Mouse (Mus musculus) frontal cortex, postnatal 10 days (tissue): ENCODE results near the gene Zfp592.

Source experiments
- DNase-seq, 2 experiments: peaks; one replicate each; pipeline ENCODE4 v3.0.0; 2022; ENCODE audit warnings: low spot score in 2 of 2, mixed read lengths in 1 of 2

The Zfp592 gene

GRCm38 (mm10) chr7:81057901-81058711, 64.6 kb downstream of the Zfp592 start:
- DNase-seq, result no peak

GRCm38 (mm10) chr7:81058712-81059154, 65.3 kb downstream of the Zfp592 start:
- no peak for DNase-seq

DNA sequence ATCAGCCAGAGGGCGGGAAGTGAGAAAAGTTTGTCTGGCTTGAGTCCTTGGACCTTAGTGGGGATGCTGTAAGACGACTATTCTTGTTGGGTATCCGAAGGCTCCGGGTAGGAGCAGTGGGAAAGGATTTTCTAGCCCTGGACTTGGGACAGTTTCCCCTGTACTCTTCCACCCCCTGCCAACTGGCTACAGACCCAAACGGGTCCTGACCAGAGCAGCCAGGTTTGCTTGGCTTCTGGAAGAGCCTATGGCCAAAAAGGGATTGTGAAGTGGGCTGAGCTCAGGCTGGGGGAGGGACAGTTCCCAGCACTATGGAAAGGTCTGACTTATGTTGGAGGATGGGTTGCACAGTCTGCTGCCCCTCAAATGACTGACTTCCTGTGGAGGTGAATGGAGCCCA, 65.9 kb downstream of the Zfp592 start:
- no peak for DNase-seq

DNA sequence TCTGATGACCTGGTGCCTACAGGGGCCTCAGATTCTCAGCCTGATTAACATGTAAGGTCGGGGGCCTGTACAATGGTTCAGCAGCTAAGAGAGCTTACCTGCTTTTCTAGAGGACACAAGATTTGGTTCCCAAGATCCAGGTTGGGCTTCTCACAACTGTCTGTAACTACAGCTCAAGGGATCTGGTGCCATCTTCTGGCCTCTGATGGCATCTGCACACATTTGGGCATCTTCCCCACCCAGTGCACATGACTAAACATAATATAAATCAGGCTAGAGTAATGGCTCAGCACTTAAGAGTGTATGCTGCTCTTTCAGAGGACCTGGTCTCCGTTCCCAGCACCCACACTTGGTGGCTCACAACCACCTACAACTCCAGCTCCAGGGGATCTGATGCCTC, 67.4 kb downstream of the Zfp592 start:
- no peak for DNase-seq

DNA sequence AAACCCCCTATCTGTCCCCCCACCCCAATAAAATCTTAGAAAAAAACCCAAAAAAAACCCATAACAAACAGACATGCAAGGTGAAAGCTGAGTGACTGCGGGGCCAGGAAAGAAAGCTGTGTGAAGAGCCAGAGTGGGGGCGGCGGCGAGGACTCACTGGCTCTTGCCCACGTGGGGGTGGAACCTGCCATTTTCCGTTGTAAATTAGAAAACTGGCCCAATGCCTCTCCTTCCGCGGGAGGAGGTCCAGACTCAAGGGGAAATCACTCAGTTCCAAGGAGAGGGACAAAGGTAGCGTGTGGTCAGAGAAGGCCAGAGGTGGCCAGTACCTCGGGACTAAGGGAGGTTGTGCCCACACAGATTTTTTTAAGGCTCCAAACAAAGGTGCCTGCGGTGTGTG, 68.5 kb downstream of the Zfp592 start:
- DNase-seq, result no peak

DNA sequence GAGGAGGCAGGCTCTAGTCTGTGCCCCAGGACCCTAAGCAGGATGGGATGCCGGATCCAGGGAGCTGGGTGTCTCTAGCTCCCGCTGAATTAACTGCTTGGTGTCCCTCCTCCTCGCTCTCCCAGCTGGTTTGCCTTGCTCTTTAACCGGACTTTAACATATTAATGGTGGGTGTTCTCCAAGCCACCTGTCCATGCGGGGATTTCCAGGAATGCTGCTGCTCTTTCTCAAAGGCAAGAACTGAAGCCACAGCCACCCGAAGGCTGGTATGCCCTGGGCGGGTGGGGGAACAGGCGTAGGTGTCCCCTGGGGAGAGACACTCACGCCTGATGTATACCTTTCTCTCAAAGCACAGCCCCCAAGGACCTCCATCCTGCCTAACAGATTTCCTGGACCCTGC, 69.9 kb downstream of the Zfp592 start:
- no peak for DNase-seq

DNA sequence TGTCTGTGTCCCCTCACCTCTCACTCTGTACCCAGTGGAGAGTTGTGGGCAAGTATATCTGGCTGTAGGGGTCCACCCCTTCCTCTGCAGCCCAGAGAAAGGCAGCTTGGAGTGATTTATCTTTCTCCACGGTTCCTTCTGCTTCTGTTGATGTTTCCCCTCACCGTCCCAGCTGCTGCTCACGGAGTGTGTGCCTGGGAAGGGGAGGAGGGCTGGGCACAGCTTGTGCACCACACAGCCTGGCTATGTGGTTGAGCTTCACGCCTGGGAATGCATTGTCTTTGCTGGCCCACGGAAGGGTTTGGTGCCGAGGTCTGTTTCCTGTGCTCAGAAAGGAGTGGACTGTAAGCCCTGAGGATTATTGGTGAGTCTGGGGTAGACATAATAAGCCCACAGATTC, 73.2 kb downstream of the Zfp592 start:
- DNase-seq, result no peak

DNA sequence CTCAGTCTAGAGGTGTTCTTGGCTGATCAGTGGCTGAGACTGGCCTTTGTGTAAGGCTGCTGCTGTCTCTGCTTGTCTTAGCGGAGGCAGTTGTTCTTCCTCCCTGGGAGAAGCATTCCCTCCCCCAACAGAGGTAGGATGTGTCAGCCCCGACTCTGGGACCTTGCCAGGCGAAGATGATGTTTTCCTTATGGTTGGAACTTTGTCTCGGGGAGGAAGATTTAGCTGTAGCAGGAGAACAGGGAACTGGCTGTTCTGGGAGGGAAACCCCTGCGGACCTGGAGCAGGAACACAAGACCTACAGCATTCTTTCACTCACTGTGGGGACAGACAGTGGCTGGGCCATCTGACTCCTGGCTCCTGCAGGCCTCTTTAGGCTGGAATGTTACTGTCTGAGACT, 79.0 kb downstream of the Zfp592 start:
- no peak for DNase-seq

- no peak for DNase-seq
Observed at GRCm38 (mm10) chr7:81073273-81073672, 79.8 kb downstream of the Zfp592 start.

GRCm38 (mm10) chr7:81074546-81074945, 81.1 kb downstream of the Zfp592 start:
- DNase-seq, result no peak

GRCm38 (mm10) chr7:81075299-81075698, 81.8 kb downstream of the Zfp592 start:
- no peak for DNase-seq

DNA sequence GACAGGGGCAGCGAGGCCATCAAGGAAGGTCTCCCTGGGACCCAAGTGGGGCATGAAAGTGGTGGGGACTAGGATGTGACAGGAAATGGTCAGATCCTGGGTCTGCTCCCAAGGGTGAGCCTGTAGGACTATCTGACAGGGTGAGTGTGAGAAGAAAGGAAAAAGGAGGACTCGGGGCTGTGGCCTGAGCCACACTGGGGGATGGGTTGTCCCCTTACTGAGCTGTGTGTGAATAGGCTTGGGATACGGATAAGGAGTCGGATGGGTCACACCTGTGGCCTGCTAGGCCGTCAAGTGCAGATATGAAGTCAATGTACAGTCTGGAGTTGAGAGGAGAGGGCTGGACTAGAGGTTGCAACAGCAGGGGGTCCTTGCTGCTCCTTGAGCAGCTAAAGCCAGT, 82.3 kb downstream of the Zfp592 start:
- no peak for DNase-seq

DNA sequence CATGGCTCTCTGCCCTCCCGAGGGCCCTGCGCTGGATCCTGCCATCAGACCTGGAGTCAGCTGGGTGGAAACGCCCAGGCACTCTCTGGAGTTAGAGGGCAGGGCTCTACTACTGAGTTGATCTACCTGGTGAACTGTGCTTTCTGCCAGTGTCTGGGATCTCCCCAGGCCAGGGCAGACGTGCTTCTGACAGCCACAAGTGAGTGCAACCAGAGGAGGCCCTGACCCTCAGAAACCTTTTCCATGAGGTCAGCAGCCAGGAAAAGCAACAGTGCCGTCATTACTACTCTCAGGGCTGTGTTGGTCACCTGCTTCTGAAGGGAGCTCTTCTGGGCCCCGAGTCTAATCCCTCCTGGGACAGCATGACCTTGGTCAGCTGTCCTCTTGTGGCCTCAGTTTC, 83.5 kb downstream of the Zfp592 start:
- no peak for DNase-seq

GRCm38 (mm10) chr7:81078740-81079139, 85.3 kb downstream of the Zfp592 start:
- no peak for DNase-seq

GRCm38 (mm10) chr7:81093420-81093965, 100.0 kb downstream of the Zfp592 start:
- no peak for DNase-seq

DNA sequence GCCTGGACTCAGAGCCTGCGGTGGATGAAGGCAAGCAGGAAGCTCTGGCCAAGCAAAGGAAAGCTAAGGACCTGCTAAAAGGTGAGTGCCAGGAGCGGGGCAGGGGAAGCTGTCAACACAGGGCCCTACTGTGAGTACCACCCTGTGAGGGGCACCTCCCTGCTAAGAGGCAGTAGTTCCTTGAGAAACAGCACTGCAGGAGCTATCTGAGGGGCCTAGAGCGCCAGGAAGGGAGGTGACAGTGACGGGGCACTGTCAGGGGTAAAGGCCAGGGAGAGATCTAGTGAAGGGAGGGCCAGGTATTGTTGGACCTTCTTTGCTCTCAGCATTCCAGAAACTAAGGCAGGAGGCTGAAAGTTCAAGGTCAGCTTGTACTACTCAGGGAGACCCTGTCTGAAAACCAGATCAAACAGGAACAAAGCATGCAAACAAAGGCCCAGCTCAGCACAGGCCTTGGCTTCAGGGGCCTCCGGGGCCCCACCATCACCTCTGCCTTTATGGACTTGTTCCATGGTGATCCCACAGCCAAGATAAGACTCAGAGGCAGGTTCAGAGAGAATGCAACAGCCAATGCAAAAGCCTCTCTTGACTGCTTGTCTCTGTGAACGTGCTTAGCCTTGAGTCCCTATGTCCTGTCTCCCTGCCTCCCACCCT, 100.8 kb downstream of the Zfp592 start:
- no peak for DNase-seq
